Mouse (Mus musculus) mesoderm, embryonic 11.5 days (tissue): ENCODE measurements around the gene Gm26938.
A peak's percentile ranks its signal among the peaks of the same experiment; 100 is the strongest.

Experiments used
- DNase-seq: peaks from one replicate; pipeline ENCODE4 v3.0.0-alpha.2; 2012; ENCODE audit warnings: low read depth, low spot score

Gene Gm26938

GRCm38 (mm10) chr5:139794137-139794536 lies 32.1 kb downstream of the Gm26938 start:
- DNase-seq: no peak

- no peak for DNase-seq
Measured at GRCm38 (mm10) chr5:139793338-139794089, 32.7 kb downstream of the Gm26938 start.

GRCm38 (mm10) chr5:139792966-139793337 lies 33.3 kb downstream of the Gm26938 start:
- no peak for DNase-seq

GRCm38 (mm10) chr5:139792159-139792775 lies 33.9 kb downstream of the Gm26938 start:
- no peak for DNase-seq

GRCm38 (mm10) chr5:139791227-139792158 lies 34.7 kb downstream of the Gm26938 start, which contains the start of gene Mafk:
TSS of gene Mafk (plus strand) at chr5:139791513.
- peak; percentile 97 for DNase-seq

GRCm38 (mm10) chr5:139789466-139789865 lies 36.7 kb downstream of the Gm26938 start:
- DNase-seq: no peak

GRCm38 (mm10) chr5:139781406-139781805 lies 44.8 kb downstream of the Gm26938 start:
- no peak for DNase-seq

- no peak for DNase-seq
Measured at GRCm38 (mm10) chr5:139776966-139777365, 49.2 kb downstream of the Gm26938 start.

- DNase-seq: peak; percentile 97
Measured at GRCm38 (mm10) chr5:139775216-139775926, 50.8 kb downstream of the Gm26938 start, which contains the start of gene Ints1. TSS of gene Ints1 (minus strand) at chr5:139775674.

- no peak for DNase-seq
Measured at GRCm38 (mm10) chr5:139768216-139768615, 58.0 kb downstream of the Gm26938 start.

GRCm38 (mm10) chr5:139764296-139764695 lies 61.9 kb downstream of the Gm26938 start:
- peak; percentile 54 for DNase-seq

- no peak for DNase-seq
Measured at GRCm38 (mm10) chr5:139758096-139758495, 68.1 kb downstream of the Gm26938 start.
